Mouse (Mus musculus): Measurements from ENCODE around the gene 1600002K03Rik.
"Not testable (repeated sequence)": the region's sequence is repeated elsewhere in the genome, so short reads cannot be mapped to it uniquely, and the experiment has no call there.

GRCm38 (mm10) chr10:80166136-80166535, 6.6 kb upstream of the 1600002K03Rik start:
- not testable (repeated sequence) for TF ChIP-seq CTCF (IDR thresholded peaks at IDR 0.05; ENCODE audit: low read depth, low read length); POLR2A (IDR thresholded peaks at IDR 0.05; ENCODE audit: insufficient read depth, low read length)

Data from ES-Bruce4 (cell line).